Mouse (Mus musculus): Measurements from ENCODE around the gene Elp6. TPM values are rescaled to one million over a fixed set of nuclear protein-coding genes. Genes with fewer than 3 reads are reported as not detected.
"Not testable (repeated sequence)": the region's sequence is repeated elsewhere in the genome, so short reads cannot be mapped to it uniquely, and the experiment has no call there.

Elp6 gene
- polyA plus RNA-seq, 1 experiment from 2014 or later, result 41.6 TPM

GRCm38 (mm10) chr9:110328178-110328577 lies 23.2 kb downstream of the Elp6 start:
- H3K27me3 ChIP-seq (ENCODE audit: control insufficient read depth, insufficient read depth, low read length), result no peaks in the 10 kb centered on the region
- H3K4me2 ChIP-seq (ENCODE audit: low read depth, low read length), result no peak overlapping the region
- 89% methylated on average over 2 of the region's 2 CpGs for WGBS
- H3K36me3 ChIP-seq (ENCODE audit: control insufficient read depth, insufficient read depth, low read length), result no peaks in the 10 kb centered on the region
- H3K9me3 ChIP-seq (ENCODE audit: control insufficient read depth, low read length), result no peaks in the 10 kb centered on the region
- no peak overlapping the region for H3K27ac ChIP-seq (ENCODE audit: low read depth, low read length)
- no peaks in the 10 kb centered on the region for H3K4me1 ChIP-seq (ENCODE audit: control insufficient read depth, insufficient read depth, low read length)
- H3K9ac ChIP-seq (replicated peaks; ENCODE audit: low read depth, low read length), result no peak overlapping the region
- no peak for ATAC-seq (ENCODE audit: low read depth)
- H3K4me3 ChIP-seq (ENCODE audit: low read depth, low read length), result no peak overlapping the region

GRCm38 (mm10) chr9:110328946-110329630 lies 24.1 kb downstream of the Elp6 start:
- 71% methylated on average over 5 of the region's 5 CpGs for WGBS
- Histone ChIP-seq H3K27me3 (ENCODE audit: control insufficient read depth, insufficient read depth, low read length) (no peaks in the 10 kb centered on the region), H3K27ac (ENCODE audit: low read depth, low read length) (no peak overlapping the region), H3K36me3 (ENCODE audit: control insufficient read depth, insufficient read depth, low read length) (no peaks in the 10 kb centered on the region), H3K9me3 (ENCODE audit: control insufficient read depth, low read length) (no peaks in the 10 kb centered on the region), H3K4me3 (ENCODE audit: low read depth, low read length) (no peak overlapping the region), H3K9ac (replicated peaks; ENCODE audit: low read depth, low read length) (no peak overlapping the region), H3K4me2 (ENCODE audit: low read depth, low read length) (no peak overlapping the region), H3K4me1 (ENCODE audit: control insufficient read depth, insufficient read depth, low read length) (peaks cover 4% of the 10 kb centered on the region)
- ATAC-seq (ENCODE audit: low read depth), result no peak

- Histone ChIP-seq H3K36me3 (ENCODE audit: control insufficient read depth, insufficient read depth, low read length) (no peaks in the 10 kb centered on the region), H3K4me2 (ENCODE audit: low read depth, low read length) (no peak overlapping the region), H3K27me3 (ENCODE audit: control insufficient read depth, insufficient read depth, low read length) (no peaks in the 10 kb centered on the region), H3K4me3 (ENCODE audit: low read depth, low read length) (no peak overlapping the region), H3K4me1 (ENCODE audit: control insufficient read depth, insufficient read depth, low read length) (peaks cover 8% of the 10 kb centered on the region), H3K27ac (ENCODE audit: low read depth, low read length) (no peak overlapping the region), H3K9me3 (ENCODE audit: control insufficient read depth, low read length) (no peaks in the 10 kb centered on the region), H3K9ac (replicated peaks; ENCODE audit: low read depth, low read length) (no peak overlapping the region)
- ATAC-seq (ENCODE audit: low read depth), result no peak
- 84% methylated on average over 21 of the region's 21 CpGs for WGBS
Measured at GRCm38 (mm10) chr9:110329655-110330054, 24.7 kb downstream of the Elp6 start.

- 69% methylated on average over 6 of the region's 6 CpGs for WGBS
- no peak overlapping the region for H3K4me3 ChIP-seq (ENCODE audit: low read depth, low read length)
Measured at GRCm38 (mm10) chr9:110330341-110330740, 25.4 kb downstream of the Elp6 start.

GRCm38 (mm10) chr9:110330913-110331312 lies 25.9 kb downstream of the Elp6 start:
- H3K9me3 ChIP-seq (ENCODE audit: control insufficient read depth, low read length); H3K36me3 ChIP-seq (ENCODE audit: control insufficient read depth, insufficient read depth, low read length); ATAC-seq (ENCODE audit: low read depth); H3K4me3 ChIP-seq (ENCODE audit: low read depth, low read length); H3K27me3 ChIP-seq (ENCODE audit: control insufficient read depth, insufficient read depth, low read length); H3K4me2 ChIP-seq (ENCODE audit: low read depth, low read length); H3K27ac ChIP-seq (ENCODE audit: low read depth, low read length); H3K9ac ChIP-seq (replicated peaks; ENCODE audit: low read depth, low read length); H3K4me1 ChIP-seq (ENCODE audit: control insufficient read depth, insufficient read depth, low read length): not testable (repeated sequence)
- WGBS, result 93% methylated on average over 4 of the region's 5 CpGs

More at GRCm38 (mm10) chr9:110330341-110330740, 25.4 kb downstream of the Elp6 start:
- ATAC-seq (ENCODE audit: low read depth), result no peak
- Histone ChIP-seq H3K9me3 (ENCODE audit: control insufficient read depth, low read length) (no peaks in the 10 kb centered on the region), H3K9ac (replicated peaks; ENCODE audit: low read depth, low read length) (no peak overlapping the region), H3K27ac (ENCODE audit: low read depth, low read length) (no peak overlapping the region), H3K27me3 (ENCODE audit: control insufficient read depth, insufficient read depth, low read length) (no peaks in the 10 kb centered on the region), H3K4me2 (ENCODE audit: low read depth, low read length) (no peak overlapping the region), H3K36me3 (ENCODE audit: control insufficient read depth, insufficient read depth, low read length) (no peaks in the 10 kb centered on the region), H3K4me1 (ENCODE audit: control insufficient read depth, insufficient read depth, low read length) (peaks cover 8% of the 10 kb centered on the region)

GRCm38 (mm10) chr9:110333135-110333895 lies 28.3 kb downstream of the Elp6 start, which contains the start of gene Scap:
Gene Scap, plus strand, starts transcription at chr9:110333288.
- Histone ChIP-seq H3K9me3 (ENCODE audit: control insufficient read depth, low read length) (no peaks in the 10 kb centered on the region), H3K4me3 (ENCODE audit: low read depth, low read length) (peak within 1 kb of the TSS; percentile 67)

GRCm38 (mm10) chr9:110333896-110334259 lies 28.9 kb downstream of the Elp6 start:
- H3K4me3 ChIP-seq (ENCODE audit: low read depth, low read length), result peak overlapping the region; percentile 67
- H3K36me3 ChIP-seq (ENCODE audit: control insufficient read depth, insufficient read depth, low read length), result no peaks in the 10 kb centered on the region
- ATAC-seq (ENCODE audit: low read depth), result peak; percentile 48; the same call in 1 of the 2 replicates
- peak overlapping the region; percentile 72 for H3K9ac ChIP-seq (replicated peaks; ENCODE audit: low read depth, low read length)
- WGBS, result 11% methylated on average over 12 of the region's 12 CpGs
- no peak overlapping the region for H3K27ac ChIP-seq (ENCODE audit: low read depth, low read length)
- H3K27me3 ChIP-seq (ENCODE audit: control insufficient read depth, insufficient read depth, low read length), result no peaks in the 10 kb centered on the region
- H3K4me2 ChIP-seq (ENCODE audit: low read depth, low read length), result peak overlapping the region; percentile 86
- no peaks in the 10 kb centered on the region for H3K9me3 ChIP-seq (ENCODE audit: control insufficient read depth, low read length)
- peaks cover 8% of the 10 kb centered on the region for H3K4me1 ChIP-seq (ENCODE audit: control insufficient read depth, insufficient read depth, low read length)

More at GRCm38 (mm10) chr9:110333135-110333895, 28.3 kb downstream of the Elp6 start, which contains the start of gene Scap:
- peaks cover 8% of the 10 kb centered on the region for H3K4me1 ChIP-seq (ENCODE audit: control insufficient read depth, insufficient read depth, low read length)
- peak; percentile 86 for ATAC-seq (ENCODE audit: low read depth)
- H3K4me2 ChIP-seq (ENCODE audit: low read depth, low read length), result peak within 1 kb of the TSS; percentile 86
- H3K27ac ChIP-seq (ENCODE audit: low read depth, low read length), result 0 out of 2 replicates have a peak within 1 kb of the TSS, but pooled peaks have one; percentile 18
- H3K9ac ChIP-seq (replicated peaks; ENCODE audit: low read depth, low read length), result peak within 1 kb of the TSS; percentile 72
- 2% methylated on average over 34 of the region's 78 CpGs for WGBS
- H3K27me3 ChIP-seq (ENCODE audit: control insufficient read depth, insufficient read depth, low read length), result no peaks in the 10 kb centered on the region
- H3K36me3 ChIP-seq (ENCODE audit: control insufficient read depth, insufficient read depth, low read length), result no peaks in the 10 kb centered on the region

GRCm38 (mm10) chr9:110334849-110335248 lies 29.9 kb downstream of the Elp6 start:
- Histone ChIP-seq H3K4me1 (ENCODE audit: control insufficient read depth, insufficient read depth, low read length) (peaks cover 8% of the 10 kb centered on the region), H3K9ac (replicated peaks; ENCODE audit: low read depth, low read length) (no peak overlapping the region), H3K4me2 (ENCODE audit: low read depth, low read length) (no peak overlapping the region), H3K4me3 (ENCODE audit: low read depth, low read length) (no peak overlapping the region), H3K27me3 (ENCODE audit: control insufficient read depth, insufficient read depth, low read length) (no peaks in the 10 kb centered on the region), H3K36me3 (ENCODE audit: control insufficient read depth, insufficient read depth, low read length) (no peaks in the 10 kb centered on the region), H3K27ac (ENCODE audit: low read depth, low read length) (no peak overlapping the region), H3K9me3 (ENCODE audit: control insufficient read depth, low read length) (no peaks in the 10 kb centered on the region)
- WGBS, result 69% methylated on average over 8 of the region's 8 CpGs
- ATAC-seq (ENCODE audit: low read depth), result no peak
